17 mouse cellular contexts compared by ENCODE assay signal in genomic region chr8:92469141-92470000, GRCm38 (mm10).
DNase-seq lines count a peak whose midpoint lies in the region; ATAC-seq and TF ChIP-seq lines count a peak whose summit lies in the region.
"Had no signal": no experiment of that assay in that cellular context is flagged by ENCODE, and none has a peak within 500 bp of the region (broad histone marks: within the 10 kb centered on the region; RNA-seq: fewer than 3 reads in every experiment).

No protein-coding gene starts in this region.

- peaks cover 17% of the 10 kb centered on the region for H3K4me1 ChIP-seq in embryonic facial prominence, embryonic 10.5 days
- H3K4me1 ChIP-seq in forebrain, postnatal 0 days (ENCODE audit: insufficient read depth) = peaks cover 5% of the 10 kb centered on the region; the same call in 1 of the 2 replicates
- H3K4me1 ChIP-seq in midbrain, embryonic 11.5 days (ENCODE audit: control insufficient read depth, insufficient read depth, low read length) = peaks cover 12% of the 10 kb centered on the region
- no peaks in the 10 kb centered on the region for H3K4me1 ChIP-seq in kidney, embryonic 16.5 days (ENCODE audit: insufficient read depth, low read length)
- peaks cover 5% of the 10 kb centered on the region; the same call in 1 of the 2 replicates for H3K4me1 ChIP-seq in kidney, embryonic 15.5 days
- H3K4me1 ChIP-seq: lung, embryonic 15.5 days had no signal

- peaks cover 55% of the 10 kb centered on the region for H3K27me3 ChIP-seq in embryonic facial prominence, embryonic 10.5 days (replicated peaks; ENCODE audit: low read depth, poor library complexity, severe bottlenecking)
- H3K27me3 ChIP-seq in forebrain, postnatal 0 days (ENCODE audit: insufficient read depth, low read length) = no peaks in the 10 kb centered on the region
- 0 out of 2 replicates have a peak, but pooled peaks cover 2% of the 10 kb centered on the region for H3K27me3 ChIP-seq in midbrain, embryonic 11.5 days (ENCODE audit: control insufficient read depth, insufficient read depth, low read length)
- H3K27me3 ChIP-seq in kidney, embryonic 16.5 days (ENCODE audit: insufficient read depth, low read length) = 0 out of 2 replicates have a peak, but pooled peaks cover 5% of the 10 kb centered on the region
- H3K27me3 ChIP-seq in kidney, embryonic 15.5 days = peaks cover 11% of the 10 kb centered on the region

- no peaks in the 10 kb centered on the region for H3K36me3 ChIP-seq in embryonic facial prominence, embryonic 10.5 days (replicated peaks)
- H3K36me3 ChIP-seq in forebrain, postnatal 0 days (ENCODE audit: insufficient read depth) = no peaks in the 10 kb centered on the region
- H3K36me3 ChIP-seq in midbrain, embryonic 11.5 days (ENCODE audit: control insufficient read depth, insufficient read depth, low read length) = no peaks in the 10 kb centered on the region
- no peaks in the 10 kb centered on the region for H3K36me3 ChIP-seq in kidney, embryonic 16.5 days (ENCODE audit: insufficient read depth, low read length)
- no peaks in the 10 kb centered on the region for H3K36me3 ChIP-seq in kidney, embryonic 15.5 days
- H3K36me3 ChIP-seq: lung, embryonic 15.5 days; neural tube, embryonic 13.5 days had no signal

- 34% methylated on average over 19 of the region's 19 CpGs for WGBS in embryonic facial prominence, embryonic 10.5 days
- 12% methylated on average over 19 of the region's 19 CpGs for WGBS in forebrain, postnatal 0 days
- WGBS in midbrain, embryonic 11.5 days = 23% methylated on average over 19 of the region's 19 CpGs
- WGBS in kidney, embryonic 16.5 days = 31% methylated on average over 19 of the region's 19 CpGs
- WGBS in kidney, embryonic 15.5 days = 29% methylated on average over 19 of the region's 19 CpGs

- no peak overlapping the region for H3K9ac ChIP-seq in forebrain, postnatal 0 days
- peak overlapping the region; percentile 32 for H3K9ac ChIP-seq in midbrain, embryonic 11.5 days (ENCODE audit: low read length)
- H3K9ac ChIP-seq in kidney, embryonic 16.5 days (replicated peaks; ENCODE audit: low read length) = no peak overlapping the region
- no peak overlapping the region for H3K9ac ChIP-seq in kidney, embryonic 15.5 days
- H3K9ac ChIP-seq: lung, embryonic 15.5 days; neural tube, embryonic 13.5 days had no signal

- peak; percentile 38 for DNase-seq in Muller cell, postnatal 12 days (ENCODE audit: inconsistent ontology term)
- DNase-seq in embryonic facial prominence, embryonic 10.5 days (ENCODE audit: low spot score) = peak; percentile 30
- peak; percentile 46 for DNase-seq in forebrain, postnatal 0 days
- DNase-seq in midbrain, embryonic 11.5 days (ENCODE audit: low spot score, missing footprints) = peak; percentile 92
- no peak for DNase-seq in kidney, adult 9 months
- no peak for DNase-seq in B cell, adult 2 months
- DNase-seq: adrenal gland, postnatal 14 days; heart, adult 2 months; kidney, postnatal 4 days; liver; thymus, adult 18-20 months had no signal

- TF ChIP-seq CTCF in forebrain, postnatal 0 days (IDR thresholded peaks at IDR 0.05; ENCODE audit: low read depth) = no peak

- peak; percentile 81 for ATAC-seq in forebrain, postnatal 0 days
- ATAC-seq in midbrain, embryonic 11.5 days (ENCODE audit: low FRiP score) = no peak
- no peak for ATAC-seq in kidney, embryonic 16.5 days (ENCODE audit: low FRiP score, low TSS enrichment)
- no peak for ATAC-seq in kidney, embryonic 15.5 days (replicated peaks; ENCODE audit: low FRiP score)
- ATAC-seq: intestine, embryonic 16.5 days had no signal

- no peak overlapping the region for H3K4me3 ChIP-seq in embryonic facial prominence, embryonic 10.5 days
- no peak overlapping the region for H3K4me3 ChIP-seq in forebrain, postnatal 0 days (ENCODE audit: low read depth, low read length)
- H3K4me3 ChIP-seq in midbrain, embryonic 11.5 days (ENCODE audit: low read depth, low read length) = no peak overlapping the region
- no peak overlapping the region for H3K4me3 ChIP-seq in kidney, embryonic 16.5 days (ENCODE audit: low read length)
- no peak overlapping the region for H3K4me3 ChIP-seq in kidney, embryonic 15.5 days (replicated peaks)
- H3K4me3 ChIP-seq: erythroblast, embryonic 14.5 days; heart, adult 2 months; lung, embryonic 15.5 days; neural tube, embryonic 13.5 days had no signal

- peak overlapping the region; percentile 18; the same call in 1 of the 2 replicates for H3K4me2 ChIP-seq in forebrain, postnatal 0 days (ENCODE audit: low read depth)
- no peak overlapping the region for H3K4me2 ChIP-seq in midbrain, embryonic 11.5 days
- H3K4me2 ChIP-seq in kidney, embryonic 16.5 days (replicated peaks; ENCODE audit: low read depth, low read length) = no peak overlapping the region
- H3K4me2 ChIP-seq in kidney, embryonic 15.5 days = no peak overlapping the region
- H3K4me2 ChIP-seq: lung, embryonic 15.5 days; neural tube, embryonic 13.5 days had no signal

- peak overlapping the region; percentile 61 for H3K27ac ChIP-seq in embryonic facial prominence, embryonic 10.5 days (replicated peaks)
- no peak overlapping the region for H3K27ac ChIP-seq in forebrain, postnatal 0 days (ENCODE audit: low read depth, low read length)
- H3K27ac ChIP-seq in midbrain, embryonic 11.5 days (ENCODE audit: low read depth, low read length) = no peak overlapping the region
- H3K27ac ChIP-seq in kidney, embryonic 16.5 days (ENCODE audit: low read length) = no peak overlapping the region
- no peak overlapping the region for H3K27ac ChIP-seq in kidney, embryonic 15.5 days
- H3K27ac ChIP-seq: heart, adult 2 months; lung, embryonic 15.5 days; neural tube, embryonic 13.5 days had no signal

- no peaks in the 10 kb centered on the region for H3K9me3 ChIP-seq in embryonic facial prominence, embryonic 10.5 days
- no peaks in the 10 kb centered on the region for H3K9me3 ChIP-seq in forebrain, postnatal 0 days (ENCODE audit: low read length)
- H3K9me3 ChIP-seq in midbrain, embryonic 11.5 days (ENCODE audit: control insufficient read depth, low read length) = no peaks in the 10 kb centered on the region
- no peaks in the 10 kb centered on the region for H3K9me3 ChIP-seq in kidney, embryonic 16.5 days (ENCODE audit: low read length)
- no peaks in the 10 kb centered on the region for H3K9me3 ChIP-seq in kidney, embryonic 15.5 days (replicated peaks)
- H3K9me3 ChIP-seq: lung, embryonic 15.5 days had no signal

Comparison
In these comparisons a context has a peak if more than half of its experiments do, and no peak if none do; other contexts are left out.
1. DNase-seq: peak in Muller cell, postnatal 12 days (single experiment), embryonic facial prominence, embryonic 10.5 days (single experiment), forebrain, postnatal 0 days (single experiment) and midbrain, embryonic 11.5 days (single experiment); none in kidney, adult 9 months (single experiment) and B cell, adult 2 months (0 of 2).